Mouse (Mus musculus) bone marrow macrophage, adult 2 months (primary cell): ENCODE data around the gene Ppp3cb. TPM values are rescaled to one million over a fixed set of nuclear protein-coding genes. Genes with fewer than 3 reads are reported as not detected.
A peak's percentile ranks its signal among the peaks of the same experiment; 100 is the strongest.

ENCODE experiments used
- H3K27ac ChIP-seq: 2 replicates; pipeline ENCODE4 v1.5.1; 2012; ENCODE audit warnings: low read depth, low read length; ENCODE audit not compliant: insufficient read depth
- H3K4me1 ChIP-seq: 2 replicates; pipeline ENCODE4 v1.6.1; 2012; ENCODE audit warnings: low read length; ENCODE audit not compliant: control insufficient read depth, insufficient read depth
- H3K4me3 ChIP-seq: 2 replicates; pipeline ENCODE4 v1.5.1; 2012; ENCODE audit warnings: mild to moderate bottlenecking, low read length, moderate library complexity; ENCODE audit not compliant: insufficient read depth
- CTCF ChIP-seq: IDR thresholded peaks from 2 replicates; pipeline ENCODE4 v1.5.1; 2012; ENCODE audit warnings: low read depth, mild to moderate bottlenecking, low read length, moderate library complexity
- POLR2A ChIP-seq: IDR thresholded peaks from 2 replicates; pipeline ENCODE4 v1.6.1; 2012; ENCODE audit warnings: mild to moderate bottlenecking, low read depth, low read length, borderline replicate concordance
- polyA plus RNA-seq: library from polyadenylated mRNA; stranded (reverse); fragments of >200 nt; gene quantifications from 2 replicates; pipeline ENCODE4 v1.2.4, GENCODE M21; 2012; ENCODE audit not compliant: missing spikeins, insufficient read depth, insufficient read length

Gene Ppp3cb
- polyA plus RNA-seq, 1 experiment: 52.1 TPM

- H3K4me1 ChIP-seq: peaks cover 8% of the 10 kb centered on the region
- TF ChIP-seq POLR2A (no peak), CTCF (no peak)
- no peak overlapping the region for H3K27ac ChIP-seq
- no peak overlapping the region for H3K4me3 ChIP-seq
Measured at GRCm38 (mm10) chr14:20482051-20482751, 64.2 kb downstream of the Ppp3cb start.

- no peak overlapping the region for H3K27ac ChIP-seq
- H3K4me1 ChIP-seq: peaks cover 14% of the 10 kb centered on the region
- no peak for TF ChIP-seq POLR2A
- no peak for TF ChIP-seq CTCF
- H3K4me3 ChIP-seq: no peak overlapping the region
Measured at GRCm38 (mm10) chr14:20481211-20481610, 65.2 kb downstream of the Ppp3cb start.

- TF ChIP-seq CTCF: no peak
- no peak for TF ChIP-seq POLR2A
- H3K4me3 ChIP-seq: peak overlapping the region; percentile 98
- H3K4me1 ChIP-seq: peaks cover 18% of the 10 kb centered on the region
- H3K27ac ChIP-seq: no peak overlapping the region
Measured at GRCm38 (mm10) chr14:20480195-20480579, 66.2 kb downstream of the Ppp3cb start.

GRCm38 (mm10) chr14:20479291-20480194, 66.8 kb downstream of the Ppp3cb start, which contains the start of gene Anxa7:
Anxa7 (minus strand) TSS chr14:20480133.
- Histone ChIP-seq H3K4me1 (peaks cover 18% of the 10 kb centered on the region), H3K4me3 (peak within 1 kb of the TSS; percentile 98), H3K27ac (peak within 1 kb of the TSS; percentile 82)
- TF ChIP-seq POLR2A (no peak), CTCF (no peak)

GRCm38 (mm10) chr14:20478801-20479200, 67.6 kb downstream of the Ppp3cb start:
- H3K4me1 ChIP-seq: peaks cover 18% of the 10 kb centered on the region

GRCm38 (mm10) chr14:20478385-20478784, 68.0 kb downstream of the Ppp3cb start:
- peaks cover 20% of the 10 kb centered on the region for H3K4me1 ChIP-seq
- no peak for TF ChIP-seq CTCF
- no peak for TF ChIP-seq POLR2A
- peak overlapping the region; percentile 63 for H3K27ac ChIP-seq
- peak overlapping the region; percentile 53 for H3K4me3 ChIP-seq

More at GRCm38 (mm10) chr14:20478801-20479200, 67.6 kb downstream of the Ppp3cb start:
- TF ChIP-seq POLR2A: no peak
- no peak for TF ChIP-seq CTCF
- peak overlapping the region; percentile 82 for H3K27ac ChIP-seq
- peak overlapping the region; percentile 98 for H3K4me3 ChIP-seq

- peak overlapping the region; percentile 42 for H3K4me3 ChIP-seq
- peaks cover 20% of the 10 kb centered on the region for H3K4me1 ChIP-seq
- TF ChIP-seq POLR2A (no peak), CTCF (no peak)
- H3K27ac ChIP-seq: peak overlapping the region; percentile 59
Measured at GRCm38 (mm10) chr14:20477261-20478025, 68.9 kb downstream of the Ppp3cb start.

- H3K27ac ChIP-seq: no peak overlapping the region
- no peaks in the 10 kb centered on the region for H3K4me1 ChIP-seq
- no peak overlapping the region for H3K4me3 ChIP-seq
- TF ChIP-seq POLR2A (no peak), CTCF (no peak)
Measured at GRCm38 (mm10) chr14:20460216-20460615, 86.2 kb downstream of the Ppp3cb start.

- TF ChIP-seq POLR2A: no peak
- TF ChIP-seq CTCF: no peak
Measured at GRCm38 (mm10) chr14:20458378-20458777, 88.0 kb downstream of the Ppp3cb start.

GRCm38 (mm10) chr14:20452929-20453328, 93.4 kb downstream of the Ppp3cb start:
- TF ChIP-seq POLR2A: no peak
- no peak for TF ChIP-seq CTCF
- no peak overlapping the region for H3K4me3 ChIP-seq
- H3K27ac ChIP-seq: no peak overlapping the region
- H3K4me1 ChIP-seq: no peaks in the 10 kb centered on the region

More at GRCm38 (mm10) chr14:20458378-20458777, 88.0 kb downstream of the Ppp3cb start:
- Histone ChIP-seq H3K27ac (no peak overlapping the region), H3K4me3 (no peak overlapping the region), H3K4me1 (no peaks in the 10 kb centered on the region)
